Mouse (Mus musculus) adrenal gland, adult 2 months (tissue): ENCODE measurements around the gene Fam107b. TPM values are rescaled to one million over a fixed set of nuclear protein-coding genes. Genes with fewer than 3 reads are reported as not detected.

Experiments used
- DNase-seq: peaks from one replicate; pipeline ENCODE4 v3.0.0; 2021
- polyA plus RNA-seq: library from polyadenylated mRNA; depleted of rRNA; stranded (reverse); fragments of >200 nt; gene quantifications from 2 replicates; pipeline ENCODE4 v1.2.3, GENCODE M21; 2012; rRNA removed
- total RNA-seq, 2 experiments: library from RNA; stranded (reverse); gene quantifications; 2 replicates each; pipeline ENCODE4 v1.2.3; 2021

Fam107b gene
- total and polyA plus RNA-seq, 3 experiments: 3.5 to 17.4 (median 16.1) TPM

DNA sequence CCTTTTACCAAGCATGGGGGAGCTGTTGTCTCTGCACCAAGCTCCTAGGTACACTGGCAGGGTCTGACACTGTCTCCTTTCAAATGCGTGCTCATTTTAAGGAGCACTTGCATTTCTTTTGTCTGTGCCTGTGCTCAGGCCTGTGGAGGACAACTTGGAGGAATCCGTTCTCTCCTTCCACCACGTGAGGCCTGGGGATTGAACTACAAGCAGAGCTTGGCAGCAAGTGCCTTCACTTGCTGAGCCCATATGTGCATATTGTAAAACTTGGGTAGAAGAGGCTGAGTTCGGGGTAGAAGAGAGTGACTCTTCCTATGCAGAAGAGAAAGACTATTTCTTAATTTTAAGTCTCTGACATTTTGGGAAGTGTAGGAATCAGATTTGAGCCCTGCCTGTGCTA, 202.8 kb downstream of the Fam107b start:
- no peak for DNase-seq

DNA sequence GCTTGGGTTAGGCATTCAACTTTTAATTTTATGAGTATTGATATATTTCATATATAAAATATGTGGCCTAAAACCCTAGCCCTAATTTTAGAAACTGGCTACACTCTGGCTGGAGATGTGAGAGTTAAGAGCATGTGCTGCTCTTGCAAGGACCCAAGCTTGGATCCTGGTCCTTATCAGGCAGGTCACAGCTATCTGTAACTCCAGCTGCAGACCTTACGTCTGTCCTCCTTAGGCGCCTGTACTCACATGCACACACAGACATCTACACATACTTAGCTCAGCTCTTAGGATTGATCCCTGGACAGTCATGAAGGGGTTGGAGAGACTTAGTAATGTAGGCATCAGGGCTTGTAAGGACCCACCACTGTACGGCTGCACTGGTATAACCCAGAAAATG, 205.3 kb downstream of the Fam107b start:
- DNase-seq: no peak

DNA sequence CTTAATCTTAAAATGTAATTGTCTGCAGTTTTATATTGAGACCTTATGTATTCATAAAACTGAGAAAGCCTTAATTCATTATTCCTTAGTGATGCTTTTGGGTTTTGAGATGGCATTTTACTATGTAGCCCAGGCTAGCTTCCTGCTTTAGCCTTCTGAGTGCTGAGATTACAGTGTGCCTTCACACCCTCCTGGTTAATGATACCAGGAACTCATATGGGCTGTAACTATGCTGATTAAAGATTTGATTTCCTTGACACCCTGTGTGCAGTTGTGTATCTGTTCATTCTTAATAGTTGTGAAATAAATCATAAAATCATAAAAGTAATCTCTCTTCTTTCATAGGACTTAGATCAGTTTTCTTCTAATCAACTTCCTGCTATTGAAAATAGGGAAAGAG, 205.8 kb downstream of the Fam107b start:
- no peak for DNase-seq

DNA sequence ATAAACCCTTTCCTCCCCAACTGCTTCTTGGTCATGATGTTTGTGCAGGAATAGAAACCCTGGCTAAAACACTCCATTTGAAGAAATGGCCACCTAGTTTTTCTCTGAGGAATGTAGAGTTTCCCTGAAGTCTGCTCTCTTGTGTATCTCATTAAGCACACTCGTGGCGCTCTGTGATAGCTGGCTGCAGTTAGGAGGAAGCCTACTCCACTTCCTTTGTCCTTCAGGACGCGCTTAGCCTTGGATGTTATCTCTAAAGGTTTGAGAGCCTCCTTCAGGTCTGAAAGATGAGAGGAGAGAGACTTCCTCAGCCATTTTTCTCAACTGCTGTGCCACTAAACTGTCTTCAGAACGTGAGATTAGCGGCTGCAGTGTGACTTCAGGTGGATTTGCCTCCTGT, 207.4 kb downstream of the Fam107b start:
- no peak for DNase-seq

DNA sequence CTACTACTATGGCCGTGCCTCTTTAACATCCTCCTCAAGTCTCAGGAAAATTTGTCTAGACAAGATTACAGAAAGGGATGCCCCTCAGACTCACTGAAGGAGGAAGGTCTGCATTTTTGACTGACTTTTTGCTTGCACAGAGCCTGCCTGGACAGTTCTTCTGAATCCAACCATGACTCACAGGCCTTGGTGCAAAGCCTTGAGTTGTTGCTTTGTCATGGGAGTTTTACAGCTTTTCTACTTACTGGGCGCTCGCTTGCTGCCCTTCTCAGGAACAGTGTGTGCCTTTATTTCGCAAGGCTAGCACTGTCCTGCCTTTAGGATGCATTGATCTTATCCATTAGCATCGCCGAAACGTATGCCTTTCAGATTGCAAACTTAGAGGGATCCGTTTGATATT, 215.3 kb downstream of the Fam107b start:
- peak; percentile 80 for DNase-seq

DNA sequence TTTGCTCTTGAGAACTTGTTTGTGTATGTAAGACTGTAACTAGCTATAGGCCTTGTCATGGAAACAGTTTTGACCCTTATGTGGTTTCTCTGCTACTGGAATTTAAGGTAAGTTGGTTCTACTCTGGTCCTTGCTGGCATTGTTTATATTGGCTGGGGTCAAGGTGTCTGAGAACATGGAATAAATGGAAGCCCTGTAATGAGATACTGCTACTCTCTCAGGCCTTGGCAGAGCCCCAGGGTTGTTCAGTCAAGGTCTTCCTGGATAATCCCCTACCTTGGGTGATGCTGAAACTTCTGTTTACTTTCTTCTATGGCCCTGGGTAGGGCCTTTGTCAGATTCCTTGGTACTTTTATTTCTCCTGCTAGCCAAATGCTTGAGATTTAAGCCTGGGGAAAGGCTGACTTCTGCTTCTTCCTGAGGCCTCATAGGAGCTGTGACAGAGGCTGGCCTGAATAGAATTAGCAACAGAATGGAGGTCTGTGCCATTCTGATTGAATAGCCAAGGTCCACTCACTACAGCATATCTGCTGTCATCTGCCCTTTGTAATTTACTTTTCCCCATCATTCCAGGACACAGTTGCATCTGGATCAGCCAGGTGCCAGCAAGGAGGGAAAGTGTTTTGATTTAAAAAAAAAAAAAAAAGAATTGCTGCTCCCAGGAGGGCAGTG, 217.6 kb downstream of the Fam107b start:
- peak; percentile 73 for DNase-seq

DNA sequence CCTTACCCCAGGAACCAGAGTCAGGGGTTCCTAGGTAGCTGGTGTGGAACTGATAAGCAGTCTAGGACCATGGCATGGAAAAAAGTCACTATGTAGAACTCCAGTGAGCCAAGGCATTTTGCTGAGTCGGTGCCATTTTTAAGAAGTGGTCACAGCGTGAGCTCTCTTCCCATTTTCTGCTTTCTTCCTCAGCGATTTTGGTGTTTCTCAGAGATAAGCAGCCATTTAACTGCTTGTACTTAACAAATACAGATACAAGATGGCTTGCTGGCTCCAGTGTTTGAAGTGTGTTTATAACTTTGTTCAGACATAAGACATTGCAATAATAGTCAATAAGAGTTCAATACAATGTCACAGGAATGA, 218.1 kb downstream of the Fam107b start:
- no peak for DNase-seq

DNA sequence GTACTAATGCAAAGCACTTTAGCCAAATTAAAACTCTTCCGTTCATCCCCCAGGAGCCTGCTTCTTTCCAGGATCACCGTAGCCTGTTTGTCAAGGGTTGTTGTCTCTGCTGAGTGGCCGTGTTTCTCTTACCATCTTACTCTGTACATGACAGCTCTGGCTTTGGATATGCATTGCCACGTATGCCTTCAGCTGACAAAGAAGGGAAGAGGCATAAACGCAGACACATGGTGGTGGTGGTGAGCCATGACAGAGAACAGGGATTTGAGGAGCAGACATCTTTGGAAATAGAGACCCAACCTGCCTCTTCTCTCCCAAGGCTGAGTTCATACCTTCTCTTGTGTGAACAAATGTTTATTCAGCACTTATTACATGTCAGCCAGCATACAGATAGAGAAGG, 226.3 kb downstream of the Fam107b start:
- DNase-seq: no peak

DNA sequence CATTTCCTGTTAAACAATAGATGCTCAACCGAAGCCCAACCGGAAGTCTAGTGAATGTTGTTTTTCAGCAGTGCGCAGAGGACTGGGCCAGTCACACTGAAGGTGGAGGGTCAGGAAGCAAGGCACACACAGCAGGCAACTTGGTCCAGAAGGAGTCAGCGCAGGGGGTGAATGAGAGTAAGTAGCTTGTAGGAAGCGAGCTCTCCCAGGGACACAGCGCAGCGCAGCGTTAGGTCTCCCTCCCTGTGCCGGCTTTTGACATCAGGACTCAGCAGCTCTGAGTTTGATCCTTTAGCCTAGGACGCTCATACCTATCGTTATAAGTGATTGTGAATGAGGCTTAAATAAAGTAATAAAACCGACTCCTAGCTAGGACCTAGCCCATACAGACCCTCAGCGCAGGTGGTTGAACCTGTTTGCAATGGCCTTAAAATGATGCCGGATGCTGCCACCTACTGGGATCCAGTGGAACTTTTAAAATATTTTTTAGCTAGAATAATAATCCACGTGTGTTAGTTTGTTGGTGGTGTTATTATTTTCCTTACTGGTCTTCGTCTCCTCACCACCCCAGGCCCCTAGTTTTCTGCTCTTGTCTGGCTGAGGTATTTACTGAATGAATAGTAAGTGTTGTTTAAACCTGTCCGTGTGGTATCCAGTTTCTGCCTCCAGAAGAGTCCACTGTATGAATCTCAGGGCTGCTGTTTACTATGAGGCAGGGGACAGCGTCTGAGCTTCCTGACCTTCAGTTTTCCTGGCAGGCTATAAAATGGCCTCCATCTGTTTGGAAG, 229.7 kb downstream of the Fam107b start:
- peak; percentile 47 for DNase-seq

DNA sequence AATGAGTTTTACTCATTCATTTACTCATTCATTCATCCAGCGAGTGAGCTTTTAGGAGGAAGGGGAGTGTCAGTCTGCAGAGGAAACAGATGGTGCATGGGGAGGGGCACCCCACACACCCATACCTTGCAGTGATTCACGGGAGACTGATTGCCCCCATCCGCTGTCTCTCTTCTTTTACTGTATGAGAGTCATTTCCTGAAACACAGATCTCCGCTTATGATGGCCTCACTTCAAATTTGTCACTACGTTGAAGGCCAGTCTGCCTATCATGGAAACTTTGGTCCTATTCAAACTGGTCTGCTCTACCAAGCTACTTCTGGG, 230.2 kb downstream of the Fam107b start:
- DNase-seq: no peak

DNA sequence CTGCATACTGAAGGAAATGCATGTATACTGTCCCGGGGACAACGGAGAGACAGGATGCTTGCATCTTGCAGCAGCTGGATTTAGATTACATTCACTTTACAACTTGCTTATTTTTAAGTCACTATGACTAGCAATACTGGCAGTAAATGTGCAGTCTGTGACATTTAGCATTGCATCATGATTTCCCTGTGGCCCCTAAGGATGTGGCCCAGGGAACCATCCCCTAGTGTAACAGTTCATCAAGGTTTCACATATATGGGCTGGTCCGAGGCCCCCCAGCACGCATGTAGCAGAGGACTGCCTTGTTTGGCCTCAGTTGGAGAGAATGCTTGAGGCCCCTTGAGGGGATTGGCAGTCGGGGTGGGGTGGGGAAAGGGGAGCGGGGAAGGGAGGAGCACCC, 235.5 kb downstream of the Fam107b start:
- no peak for DNase-seq

DNA sequence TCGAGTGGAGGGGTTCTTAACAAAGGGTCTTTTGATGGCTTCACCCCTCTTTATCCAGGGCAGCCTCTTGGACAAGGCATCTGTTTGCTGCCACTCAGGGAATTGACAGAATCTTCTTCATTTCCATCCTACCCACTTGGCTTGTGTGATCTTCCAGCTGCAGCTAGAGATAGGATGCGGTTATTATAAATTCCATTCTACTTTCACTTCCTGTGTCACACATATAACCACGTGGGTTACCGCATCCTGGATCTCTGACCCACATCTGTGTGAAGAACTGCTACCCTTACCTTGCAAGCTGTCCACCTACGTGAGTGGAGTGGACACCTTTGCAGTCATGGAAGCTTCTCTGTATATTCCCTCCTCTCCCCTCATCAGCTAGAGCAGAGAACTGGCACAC, 240.0 kb downstream of the Fam107b start:
- no peak for DNase-seq

DNA sequence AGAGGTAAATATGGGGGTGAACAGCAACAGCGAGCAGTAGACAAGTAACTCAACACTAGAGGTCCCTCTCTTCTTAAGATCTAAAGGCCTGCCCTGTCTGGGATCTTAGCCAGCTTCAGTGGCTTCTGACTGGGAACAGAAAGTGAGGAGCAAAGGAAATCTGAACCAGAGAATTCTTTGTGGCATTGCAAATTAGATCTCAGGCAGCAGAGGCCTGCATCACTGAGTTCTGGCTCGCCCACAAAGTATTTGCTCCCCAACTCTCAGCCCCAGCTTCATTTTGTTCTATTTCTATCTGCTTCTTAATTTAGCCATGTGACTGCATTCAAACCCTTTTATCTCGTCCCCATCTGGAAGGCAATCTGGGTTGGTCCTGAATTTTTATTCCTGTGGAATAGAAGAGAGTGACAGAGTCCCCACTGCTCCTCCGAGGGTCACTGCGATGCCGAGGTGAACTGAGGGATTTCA, 245.9 kb downstream of the Fam107b start:
- DNase-seq: peak; percentile 55

DNA sequence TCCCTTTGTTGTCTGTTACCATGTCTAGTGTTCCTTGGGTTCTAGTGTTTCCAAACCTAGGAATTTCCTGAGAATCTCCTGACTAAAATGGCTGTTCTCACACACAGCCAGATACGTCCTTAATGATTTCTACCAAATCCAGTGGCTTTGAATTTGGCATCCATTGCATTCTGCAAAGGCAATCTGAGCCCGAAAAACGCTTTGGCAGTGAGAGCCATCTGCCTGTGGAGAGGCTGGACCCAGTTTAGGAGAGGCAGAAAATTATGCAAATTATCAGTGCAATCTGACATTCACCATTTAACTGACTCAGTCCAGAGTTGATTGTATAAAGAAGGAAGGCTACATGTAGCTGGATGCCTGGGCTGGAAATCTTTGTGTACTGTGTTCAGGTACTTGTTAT, 247.3 kb downstream of the Fam107b start:
- no peak for DNase-seq

DNA sequence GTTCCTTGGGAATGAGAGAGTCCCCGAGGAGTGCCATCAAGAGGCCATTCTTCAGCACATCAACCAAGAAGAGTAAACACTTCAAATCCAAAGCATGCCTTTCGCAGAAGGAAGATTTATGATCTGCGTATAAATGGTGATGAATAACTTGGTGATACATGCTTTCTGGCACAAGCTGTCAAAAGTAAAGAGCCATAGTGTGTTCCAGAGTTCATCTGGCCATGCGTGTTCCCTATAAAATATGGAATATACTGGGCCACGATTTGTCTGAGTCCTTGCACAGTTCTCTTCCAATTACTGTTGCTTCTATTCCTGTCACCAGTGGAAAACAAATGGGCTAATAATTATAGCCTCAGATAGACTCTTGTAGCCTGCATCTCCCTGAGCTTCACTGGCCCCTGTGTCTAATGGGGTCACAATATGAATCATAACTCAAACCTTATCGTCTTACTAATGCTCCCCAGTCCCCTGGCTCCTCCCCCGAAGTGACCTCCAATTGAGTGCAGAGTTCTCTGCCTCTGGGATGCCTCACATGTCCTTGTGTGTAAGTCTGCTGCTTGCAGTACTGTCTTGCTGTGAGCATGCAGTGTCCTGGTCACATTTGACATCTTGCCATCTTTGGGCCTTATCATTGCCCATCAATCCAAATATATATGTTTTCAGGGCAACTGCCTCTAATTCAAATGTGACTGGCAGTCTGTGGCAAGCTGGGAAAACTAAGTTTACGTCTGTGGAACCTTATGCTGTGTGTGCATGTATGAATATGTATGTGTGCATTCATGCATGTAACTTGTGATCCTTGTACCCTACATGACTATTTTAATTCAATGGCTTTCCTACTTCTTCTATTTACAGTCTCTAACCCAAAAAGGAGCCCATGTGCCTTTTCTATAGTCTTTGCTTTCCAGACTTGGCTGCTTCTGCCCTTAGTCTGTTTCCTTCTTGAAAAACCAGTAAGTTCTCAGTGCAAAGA, 252.5 kb downstream of the Fam107b start:
- DNase-seq: peak; percentile 84

Other genes starting within 250 kb of the Fam107b start
- gene Rpp38, start 237.8 kb upstream of the Fam107b start, total RNA-seq: 10 to 100 TPM; 10.7 to 13.2 TPM
- gene Rpp38, start 237.8 kb upstream of the Fam107b start, polyA plus RNA-seq: 1.2 and 1.5 TPM in 2 replicates
- gene Acbd7, start 234.3 kb upstream of the Fam107b start, total RNA-seq: not detected
- gene Acbd7, start 234.3 kb upstream of the Fam107b start, polyA plus RNA-seq: not detected in 2 replicates
- gene Olah, start 173.3 kb upstream of the Fam107b start, total RNA-seq: under 1 TPM; 0.26 to 0.45 TPM
- not detected in 2 replicates for gene Olah, start 173.3 kb upstream of the Fam107b start, polyA plus RNA-seq
- not detected for gene Meig1, start 147.8 kb upstream of the Fam107b start, total RNA-seq
- gene Meig1, start 147.8 kb upstream of the Fam107b start, polyA plus RNA-seq: not detected in 2 replicates
- gene Dclre1c, start 146.4 kb upstream of the Fam107b start, total RNA-seq: 1 to 10 TPM; 7.1 to 7.3 TPM
- gene Dclre1c, start 146.4 kb upstream of the Fam107b start, polyA plus RNA-seq: 1.2 and 1.6 TPM in 2 replicates
- gene Suv39h2, start 95.5 kb upstream of the Fam107b start, total RNA-seq: 1 to 10 TPM; 1.1 to 1.9 TPM
- gene Suv39h2, start 95.5 kb upstream of the Fam107b start, polyA plus RNA-seq: 0.85 and 1.3 TPM in 2 replicates
- gene Gm45902, start 57.7 kb upstream of the Fam107b start, total RNA-seq: 1 to 10 TPM; 1.8 to 2.3 TPM
- 1.5 and 2.2 TPM in 2 replicates for gene Gm45902, start 57.7 kb upstream of the Fam107b start, polyA plus RNA-seq
- gene Hspa14, start 57.7 kb upstream of the Fam107b start, total RNA-seq: 10 to 100 TPM; 26.6 to 36.9 TPM
- gene Hspa14, start 57.7 kb upstream of the Fam107b start, polyA plus RNA-seq: 10.5 and 10.6 TPM in 2 replicates
- gene Cdnf, start 57.5 kb upstream of the Fam107b start, total RNA-seq: 1 to 10 TPM; 4.4 TPM
- 0.57 TPM in 2 replicates for gene Cdnf, start 57.5 kb upstream of the Fam107b start, polyA plus RNA-seq